Mouse (Mus musculus): ENCODE data around the gene Syn3. TPM values are rescaled to one million over a fixed set of nuclear protein-coding genes. Genes with fewer than 3 reads are reported as not detected.
A peak's percentile ranks its signal among the peaks of the same experiment; 100 is the strongest.
"Not testable (repeated sequence)": the region's sequence is repeated elsewhere in the genome, so short reads cannot be mapped to it uniquely, and the experiment has no call there.

Gene Syn3
- polyA plus RNA-seq (2012; rRNA removed), result 0.05 and 0.18 TPM in 2 replicates

DNA sequence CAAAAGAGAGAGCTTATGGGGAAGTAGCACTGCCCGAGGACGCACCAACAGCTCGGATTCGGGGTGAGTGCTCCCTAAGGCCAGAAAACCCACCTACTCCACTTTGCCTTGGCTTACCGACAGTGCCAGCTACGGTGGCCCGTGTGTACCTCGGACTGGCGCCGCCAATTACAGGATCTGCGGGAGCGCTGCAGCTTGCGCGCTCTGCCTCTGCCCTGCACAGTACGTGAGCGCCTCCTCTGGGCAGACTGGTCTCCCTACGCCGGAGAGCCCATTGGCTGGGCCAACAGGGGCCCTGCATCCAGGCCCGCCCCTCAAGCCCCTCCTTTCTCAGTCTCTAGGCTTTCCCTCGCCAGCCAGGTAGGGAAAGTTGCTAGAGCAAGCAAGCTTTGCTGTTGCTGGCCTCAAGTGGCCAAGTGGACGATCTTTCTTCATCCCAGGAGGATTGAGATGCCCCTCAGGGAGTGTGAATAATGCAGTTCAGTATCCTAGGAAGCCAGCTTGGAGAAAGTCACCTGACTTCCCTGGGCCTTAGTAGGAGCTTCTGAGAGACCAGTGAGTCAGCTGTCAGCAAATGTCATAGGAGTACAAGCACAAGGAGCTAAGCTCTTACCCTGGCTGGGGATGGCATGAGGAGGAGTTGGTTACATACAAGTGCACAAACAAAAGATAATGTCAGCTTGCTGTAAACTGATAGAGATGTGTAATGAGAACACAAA, at the start of gene Syn3:
Gene Syn3, minus strand, starts transcription at position 224 of the 719 bp plus-strand sequence.
- peak in 1 of 2 experiments; percentile 15 for DNase-seq (ENCODE audit: low read depth in 1 of 2, low spot score in 2 of 2)
- TF ChIP-seq POLR2A (IDR thresholded peaks at IDR 0.05; ENCODE audit: low read depth, low read length) (no peak), CTCF (IDR thresholded peaks at IDR 0.05; ENCODE audit: extremely low read depth, insufficient read depth, insufficient read length, insufficient replicate concordance) (peak; percentile 28; the same call in 1 of the 2 replicates)
- Histone ChIP-seq H3K27me3 (ENCODE audit: control insufficient read depth, insufficient read depth, low read length) (no peaks in the 10 kb centered on the region), H3K36me3 (ENCODE audit: control insufficient read depth, insufficient read depth, low read length) (no peaks in the 10 kb centered on the region), H3K4me3 (ENCODE audit: extremely low read depth, insufficient read depth, insufficient read length) (peak within 1 kb of the TSS; percentile 39; the same call in 1 of the 2 replicates), H3K4me1 (ENCODE audit: control insufficient read depth, insufficient read depth, insufficient read length) (no peaks in the 10 kb centered on the region; the same call in 1 of the 2 replicates), H3K27ac (ENCODE audit: insufficient read depth, low read length) (no peak within 1 kb of the TSS)
- under 1% methylated on average over 21 of the region's 21 CpGs for WGBS

DNA sequence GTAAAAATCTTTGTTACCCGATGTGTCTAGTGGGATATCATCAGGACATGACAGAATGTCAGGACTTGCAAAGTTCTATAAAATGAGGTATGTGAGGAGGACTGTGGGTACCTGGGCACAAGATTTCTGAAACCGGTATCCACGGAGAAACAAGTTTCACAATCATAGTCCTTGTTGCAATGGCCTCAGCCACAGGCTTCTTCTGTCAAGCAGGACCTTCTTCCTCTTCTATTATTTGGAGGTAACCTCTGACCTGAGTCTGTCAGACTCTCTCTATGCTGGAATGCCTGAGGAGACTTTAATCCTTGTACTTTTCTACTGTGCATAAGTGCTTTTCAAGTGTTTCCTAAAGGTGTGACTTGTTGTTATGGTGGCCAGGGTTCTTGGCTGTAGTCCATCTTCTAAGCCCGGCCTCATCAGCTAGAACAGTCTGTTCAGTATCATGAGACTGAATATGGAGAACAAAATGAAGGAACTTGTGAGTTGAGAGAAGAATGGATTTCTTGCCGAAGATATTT, 27.7 kb upstream of the Syn3 start:
- not testable (repeated sequence) for H3K4me3 ChIP-seq (ENCODE audit: extremely low read depth, insufficient read depth, insufficient read length); H3K27ac ChIP-seq (ENCODE audit: insufficient read depth, low read length); DNase-seq (ENCODE audit: low read depth in 1 of 2, low spot score in 2 of 2); H3K27me3 ChIP-seq (ENCODE audit: control insufficient read depth, insufficient read depth, low read length); H3K36me3 ChIP-seq (ENCODE audit: control insufficient read depth, insufficient read depth, low read length); H3K4me1 ChIP-seq (ENCODE audit: control insufficient read depth, insufficient read depth, insufficient read length)
- 86% methylated on average over 4 of the region's 5 CpGs for WGBS

DNA sequence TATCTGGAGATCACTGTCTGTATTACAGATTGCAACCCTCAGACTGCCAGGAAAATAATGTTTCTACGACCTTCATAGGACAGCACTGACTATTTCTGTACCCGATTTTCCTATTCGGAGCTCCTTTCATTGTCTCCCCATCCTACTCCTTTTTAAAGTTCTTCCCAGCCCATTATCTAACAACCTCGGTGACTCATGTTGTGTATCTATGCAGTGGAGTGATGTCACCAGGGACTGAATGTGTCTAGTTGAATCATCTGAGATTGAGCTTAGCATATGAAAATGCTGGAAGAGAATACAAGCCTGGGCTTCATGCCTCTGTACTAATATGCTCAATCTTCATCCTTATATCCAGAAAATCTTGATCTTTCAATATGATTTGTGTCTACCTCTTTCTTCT, 15.1 kb upstream of the Syn3 start:
- Histone ChIP-seq H3K36me3 (ENCODE audit: control insufficient read depth, insufficient read depth, low read length) (no peaks in the 10 kb centered on the region), H3K4me3 (ENCODE audit: extremely low read depth, insufficient read depth, insufficient read length) (no peak overlapping the region), H3K27ac (ENCODE audit: insufficient read depth, low read length) (no peak overlapping the region), H3K4me1 (ENCODE audit: control insufficient read depth, insufficient read depth, insufficient read length) (no peaks in the 10 kb centered on the region), H3K27me3 (ENCODE audit: control insufficient read depth, insufficient read depth, low read length) (no peaks in the 10 kb centered on the region)
- TF ChIP-seq CTCF (IDR thresholded peaks at IDR 0.05; ENCODE audit: extremely low read depth, insufficient read depth, insufficient read length, insufficient replicate concordance), result no peak
- TF ChIP-seq POLR2A (IDR thresholded peaks at IDR 0.05; ENCODE audit: low read depth, low read length), result no peak
- WGBS, result 84% methylated on average over 4 of the region's 4 CpGs
- DNase-seq (ENCODE audit: low read depth in 1 of 2, low spot score in 2 of 2), result no peak

DNA sequence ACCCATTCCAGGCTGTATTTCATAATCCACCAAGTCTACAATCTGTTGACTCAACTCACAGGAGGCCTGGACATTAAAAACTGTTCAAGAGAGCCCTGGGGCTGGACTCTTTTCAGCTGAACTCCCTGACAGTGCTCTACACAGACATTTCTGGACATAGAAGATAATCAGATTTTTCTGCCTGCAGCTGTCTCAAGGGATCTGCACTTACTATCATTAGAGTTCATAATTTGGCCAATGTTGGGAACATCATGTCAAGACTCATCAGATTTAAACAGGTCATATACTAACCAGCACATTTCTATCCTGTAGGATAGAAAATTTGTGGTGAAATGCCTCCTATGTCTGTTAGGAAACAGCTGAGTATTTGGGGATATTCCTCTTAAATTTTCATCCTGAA, 12.2 kb upstream of the Syn3 start:
- Histone ChIP-seq H3K4me3 (ENCODE audit: extremely low read depth, insufficient read depth, insufficient read length) (no peak overlapping the region), H3K4me1 (ENCODE audit: control insufficient read depth, insufficient read depth, insufficient read length) (no peaks in the 10 kb centered on the region), H3K36me3 (ENCODE audit: control insufficient read depth, insufficient read depth, low read length) (no peaks in the 10 kb centered on the region), H3K27ac (ENCODE audit: insufficient read depth, low read length) (no peak overlapping the region), H3K27me3 (ENCODE audit: control insufficient read depth, insufficient read depth, low read length) (no peaks in the 10 kb centered on the region)
- TF ChIP-seq POLR2A (IDR thresholded peaks at IDR 0.05; ENCODE audit: low read depth, low read length), result no peak
- TF ChIP-seq CTCF (IDR thresholded peaks at IDR 0.05; ENCODE audit: extremely low read depth, insufficient read depth, insufficient read length, insufficient replicate concordance), result no peak
- no peak for DNase-seq (ENCODE audit: low read depth in 1 of 2, low spot score in 2 of 2)

DNA sequence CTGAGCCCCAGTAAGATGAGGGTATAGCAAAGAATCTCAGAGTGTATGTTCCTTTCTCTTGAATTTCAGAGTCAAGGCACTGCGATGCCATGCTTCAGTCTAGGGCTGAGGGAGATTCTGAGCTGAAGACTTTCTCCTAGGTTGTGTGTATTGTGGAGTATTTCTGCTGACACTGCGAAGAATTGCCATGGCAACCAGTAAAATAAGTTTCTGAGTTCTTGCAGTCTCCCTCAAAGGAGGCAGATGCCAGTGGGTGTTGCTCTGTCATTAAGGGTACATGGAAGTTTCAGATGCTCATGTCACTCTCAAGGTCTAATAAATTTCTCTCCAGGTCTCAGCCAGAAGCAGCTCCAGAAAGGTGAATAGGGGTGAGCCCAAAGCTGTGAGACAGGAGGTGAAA, 3.4 kb upstream of the Syn3 start:
- no peak for TF ChIP-seq POLR2A (IDR thresholded peaks at IDR 0.05; ENCODE audit: low read depth, low read length)
- TF ChIP-seq CTCF (IDR thresholded peaks at IDR 0.05; ENCODE audit: extremely low read depth, insufficient read depth, insufficient read length, insufficient replicate concordance), result no peak
- H3K36me3 ChIP-seq (ENCODE audit: control insufficient read depth, insufficient read depth, low read length), result no peaks in the 10 kb centered on the region
- H3K27me3 ChIP-seq (ENCODE audit: control insufficient read depth, insufficient read depth, low read length), result no peaks in the 10 kb centered on the region
- no peaks in the 10 kb centered on the region; the same call in 1 of the 2 replicates for H3K4me1 ChIP-seq (ENCODE audit: control insufficient read depth, insufficient read depth, insufficient read length)
- 82% methylated on average over 2 of the region's 2 CpGs for WGBS
- DNase-seq (ENCODE audit: low read depth in 1 of 2, low spot score in 2 of 2), result no peak
- no peak overlapping the region for H3K27ac ChIP-seq (ENCODE audit: insufficient read depth, low read length)
- no peak overlapping the region for H3K4me3 ChIP-seq (ENCODE audit: extremely low read depth, insufficient read depth, insufficient read length)

DNA sequence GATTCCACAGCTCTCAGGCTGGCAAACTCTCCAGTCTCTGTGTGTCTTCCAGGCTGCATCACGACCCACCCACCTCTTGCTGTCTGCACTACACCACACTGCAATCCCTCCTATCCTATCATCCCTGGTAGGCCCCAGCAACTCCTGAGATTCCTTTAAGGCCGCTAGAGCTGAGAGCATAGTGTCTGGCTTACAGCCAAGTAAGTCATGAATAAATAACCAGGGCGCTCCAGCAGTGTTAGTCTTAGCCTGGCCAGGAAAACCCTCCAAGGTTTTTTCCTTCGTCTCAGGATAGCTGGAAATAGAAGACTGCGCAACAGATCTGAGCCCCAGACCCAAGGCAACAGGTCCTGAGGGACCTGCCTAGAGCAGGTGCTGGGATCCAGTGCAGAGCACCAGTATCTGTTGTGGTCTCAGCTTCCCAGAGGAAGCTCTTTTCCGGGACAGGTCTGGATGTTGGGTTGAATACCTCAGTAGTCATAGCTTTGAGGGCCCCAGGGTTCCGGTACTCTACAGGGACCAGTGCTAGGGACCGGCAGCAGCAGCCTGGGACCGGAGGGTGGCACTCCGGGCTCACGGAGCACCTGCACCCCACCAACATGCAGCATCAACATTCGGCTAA, 534 bp downstream of the Syn3 start:
- Histone ChIP-seq H3K27ac (ENCODE audit: insufficient read depth, low read length) (no peak overlapping the region), H3K4me1 (ENCODE audit: control insufficient read depth, insufficient read depth, insufficient read length) (no peaks in the 10 kb centered on the region; the same call in 1 of the 2 replicates), H3K27me3 (ENCODE audit: control insufficient read depth, insufficient read depth, low read length) (no peaks in the 10 kb centered on the region), H3K36me3 (ENCODE audit: control insufficient read depth, insufficient read depth, low read length) (no peaks in the 10 kb centered on the region), H3K4me3 (ENCODE audit: extremely low read depth, insufficient read depth, insufficient read length) (peak overlapping the region; percentile 39; the same call in 1 of the 2 replicates)
- WGBS, result 6% methylated on average over 12 of the region's 12 CpGs
- TF ChIP-seq CTCF (IDR thresholded peaks at IDR 0.05; ENCODE audit: extremely low read depth, insufficient read depth, insufficient read length, insufficient replicate concordance), result no peak
- TF ChIP-seq POLR2A (IDR thresholded peaks at IDR 0.05; ENCODE audit: low read depth, low read length), result no peak
- DNase-seq (ENCODE audit: low read depth in 1 of 2, low spot score in 2 of 2), result no peak

DNA sequence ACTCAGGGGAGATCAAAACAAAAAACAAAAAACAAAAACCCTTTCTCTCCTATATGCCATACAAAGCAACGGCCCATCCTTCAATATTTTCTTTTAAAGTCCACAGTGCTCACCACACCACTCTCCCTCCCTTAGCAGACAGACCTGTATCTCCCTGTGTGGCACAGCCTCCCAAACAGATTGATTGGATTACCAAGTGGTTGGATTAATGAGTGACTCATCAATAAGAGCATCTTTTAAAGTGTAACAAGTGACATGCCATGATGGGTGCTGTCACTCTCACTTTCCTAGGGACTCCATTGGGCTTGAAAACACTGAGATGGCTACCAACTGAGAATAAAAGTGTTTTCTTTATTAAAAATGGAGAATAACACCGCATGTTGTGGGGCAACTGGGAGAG, 2.8 kb downstream of the Syn3 start:
- DNase-seq (ENCODE audit: low read depth in 1 of 2, low spot score in 2 of 2), result no peak
- no peak overlapping the region for H3K4me3 ChIP-seq (ENCODE audit: extremely low read depth, insufficient read depth, insufficient read length)
- WGBS, result 90% methylated on average over 2 of the region's 2 CpGs
- H3K36me3 ChIP-seq (ENCODE audit: control insufficient read depth, insufficient read depth, low read length), result no peaks in the 10 kb centered on the region
- no peak overlapping the region for H3K27ac ChIP-seq (ENCODE audit: insufficient read depth, low read length)
- TF ChIP-seq POLR2A (IDR thresholded peaks at IDR 0.05; ENCODE audit: low read depth, low read length), result no peak
- TF ChIP-seq CTCF (IDR thresholded peaks at IDR 0.05; ENCODE audit: extremely low read depth, insufficient read depth, insufficient read length, insufficient replicate concordance), result no peak
- no peaks in the 10 kb centered on the region for H3K27me3 ChIP-seq (ENCODE audit: control insufficient read depth, insufficient read depth, low read length)
- no peaks in the 10 kb centered on the region; the same call in 1 of the 2 replicates for H3K4me1 ChIP-seq (ENCODE audit: control insufficient read depth, insufficient read depth, insufficient read length)
